ENCODE assay signal across 27 mouse cellular contexts in the genomic region with DNA sequence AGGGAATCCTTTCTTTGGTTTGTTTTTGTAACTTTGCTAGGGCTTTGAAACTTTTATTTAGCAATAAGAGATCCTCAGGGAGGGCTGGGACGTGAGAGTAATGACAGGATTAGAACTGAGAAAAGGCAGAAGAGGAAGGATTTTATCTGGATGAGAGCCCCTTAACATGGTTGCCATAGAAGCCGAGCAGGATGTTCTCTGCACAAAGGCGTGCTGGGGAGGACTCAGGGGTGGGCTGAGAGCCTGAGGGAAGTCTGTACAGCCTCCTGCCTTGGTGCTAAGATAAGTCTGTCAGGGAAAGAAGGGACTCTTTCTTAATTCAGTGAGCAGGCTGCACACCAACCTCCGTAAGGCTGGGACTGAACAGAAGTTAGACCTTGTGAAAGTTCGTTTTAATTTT. TPM values are rescaled to one million over a fixed set of nuclear protein-coding genes. Genes with fewer than 3 reads are reported as not detected.
DNase-seq lines count a peak whose midpoint lies in the region; ATAC-seq lines count a peak whose summit lies in the region.
"Had no signal": no experiment of that assay in that cellular context is flagged by ENCODE, and none has a peak within 500 bp of the region (broad histone marks: within the 10 kb centered on the region; RNA-seq: fewer than 3 reads in every experiment).

No protein-coding gene starts in this region.

- ATAC-seq in heart, embryonic 13.5 days (ENCODE audit: extremely low read depth, insufficient number of reproducible peaks, low FRiP score, low TSS enrichment): no peak
- ATAC-seq in intestine, embryonic 14.5 days (replicated peaks; ENCODE audit: low FRiP score, low TSS enrichment, low read depth): no peak
- no peak for ATAC-seq in intestine, embryonic 16.5 days
- ATAC-seq: forebrain, embryonic 15.5 days; liver, postnatal 0 days; Patski had no signal

- no peak for DNase-seq in heart, postnatal 25 days (ENCODE audit: low spot score)
- DNase-seq in intestine, embryonic 14.5 days (ENCODE audit: low spot score): no peak
- DNase-seq in right cerebral cortex, postnatal 10 days (ENCODE audit: low spot score in 2 of 2): peak; percentile 56 to 59
- DNase-seq in right cerebral cortex, postnatal 36 days (ENCODE audit: low spot score in 2 of 2): no peak
- no peak for DNase-seq in limb, embryonic 10.5 days (ENCODE audit: low spot score)
- DNase-seq: adrenal gland, adult 8-10 months; cerebellum, adult 9-11 months; kidney, adult 18-20 months; left cerebral cortex, postnatal 4 days; liver, postnatal 0 days; lung, postnatal 14 days; thymus, adult 18-20 months; thymus, postnatal 4 days had no signal

- peak overlapping the region; percentile 37 for H3K9ac ChIP-seq in heart, embryonic 13.5 days
- H3K9ac ChIP-seq in intestine, embryonic 14.5 days (ENCODE audit: low read length): no peak overlapping the region
- no peak overlapping the region for H3K9ac ChIP-seq in intestine, embryonic 16.5 days (ENCODE audit: low read depth, low read length)
- H3K9ac ChIP-seq: embryonic facial prominence, embryonic 13.5 days; forebrain, embryonic 15.5 days; hindbrain, embryonic 13.5 days; liver, postnatal 0 days; neural tube, embryonic 12.5 days had no signal

- no peak overlapping the region for H3K4me3 ChIP-seq in heart, embryonic 13.5 days
- no peak overlapping the region for H3K4me3 ChIP-seq in intestine, embryonic 14.5 days (ENCODE audit: low read depth, low read length)
- no peak overlapping the region for H3K4me3 ChIP-seq in intestine, embryonic 16.5 days (ENCODE audit: low read length)
- no peak overlapping the region for H3K4me3 ChIP-seq in limb, embryonic 10.5 days
- H3K4me3 ChIP-seq: embryonic facial prominence, embryonic 13.5 days; forebrain, embryonic 15.5 days; hindbrain, embryonic 13.5 days; neural tube, embryonic 12.5 days had no signal

- intact Hi-C loops in heart, postnatal 25 days (cut with DNase I): no loop called here

- 25% methylated on average over 5 of the region's 5 CpGs for WGBS in heart, embryonic 13.5 days
- WGBS in intestine, embryonic 14.5 days: 47% methylated on average over 5 of the region's 5 CpGs
- WGBS in intestine, embryonic 16.5 days: 44% methylated on average over 5 of the region's 5 CpGs
- 67% methylated on average over 5 of the region's 5 CpGs for WGBS in limb, embryonic 10.5 days

- H3K4me1 ChIP-seq in heart, embryonic 13.5 days: peaks cover 20% of the 10 kb centered on the region
- no peaks in the 10 kb centered on the region for H3K4me1 ChIP-seq in intestine, embryonic 14.5 days (replicated peaks; ENCODE audit: control insufficient read depth, insufficient read depth, low read length)
- peaks cover 3% of the 10 kb centered on the region for H3K4me1 ChIP-seq in intestine, embryonic 16.5 days (ENCODE audit: control insufficient read depth, insufficient read depth, low read length)
- H3K4me1 ChIP-seq in limb, embryonic 10.5 days: peaks cover 1% of the 10 kb centered on the region
- H3K4me1 ChIP-seq: embryonic facial prominence, embryonic 13.5 days; neural tube, embryonic 12.5 days had no signal

- no peaks in the 10 kb centered on the region for H3K9me3 ChIP-seq in heart, embryonic 13.5 days
- H3K9me3 ChIP-seq in intestine, embryonic 14.5 days (ENCODE audit: control insufficient read depth, low read length): no peaks in the 10 kb centered on the region
- H3K9me3 ChIP-seq in intestine, embryonic 16.5 days (ENCODE audit: control insufficient read depth, low read length): no peaks in the 10 kb centered on the region
- no peaks in the 10 kb centered on the region for H3K9me3 ChIP-seq in limb, embryonic 10.5 days (replicated peaks)
- H3K9me3 ChIP-seq: embryonic facial prominence, embryonic 13.5 days; forebrain, embryonic 15.5 days; hindbrain, embryonic 13.5 days; neural tube, embryonic 12.5 days had no signal

- H3K27ac ChIP-seq in heart, embryonic 13.5 days (replicated peaks): peak overlapping the region; percentile 48
- H3K27ac ChIP-seq in intestine, embryonic 14.5 days (ENCODE audit: low read depth): peak overlapping the region; percentile 47; the same call in 1 of the 2 replicates
- no peak overlapping the region for H3K27ac ChIP-seq in intestine, embryonic 16.5 days (ENCODE audit: low read length)
- no peak overlapping the region for H3K27ac ChIP-seq in limb, embryonic 10.5 days
- H3K27ac ChIP-seq: embryonic facial prominence, embryonic 13.5 days; forebrain, embryonic 15.5 days; hindbrain, embryonic 13.5 days; kidney, postnatal 0 days; neural tube, embryonic 12.5 days had no signal

- H3K4me2 ChIP-seq in heart, embryonic 13.5 days: no peak overlapping the region
- H3K4me2 ChIP-seq in intestine, embryonic 14.5 days (ENCODE audit: low read length): no peak overlapping the region
- H3K4me2 ChIP-seq in intestine, embryonic 16.5 days (ENCODE audit: low read depth, low read length): no peak overlapping the region
- H3K4me2 ChIP-seq: embryonic facial prominence, embryonic 13.5 days; forebrain, embryonic 15.5 days; hindbrain, embryonic 13.5 days; neural tube, embryonic 12.5 days had no signal

- no peaks in the 10 kb centered on the region for H3K36me3 ChIP-seq in heart, embryonic 13.5 days
- no peaks in the 10 kb centered on the region for H3K36me3 ChIP-seq in intestine, embryonic 14.5 days (ENCODE audit: control insufficient read depth, insufficient read depth, low read length)
- no peaks in the 10 kb centered on the region for H3K36me3 ChIP-seq in intestine, embryonic 16.5 days (ENCODE audit: control insufficient read depth, insufficient read depth, low read length)
- no peaks in the 10 kb centered on the region for H3K36me3 ChIP-seq in limb, embryonic 10.5 days
- H3K36me3 ChIP-seq: embryonic facial prominence, embryonic 13.5 days; forebrain, embryonic 15.5 days; hindbrain, embryonic 13.5 days; neural tube, embryonic 12.5 days had no signal

- H3K27me3 ChIP-seq in heart, embryonic 13.5 days (replicated peaks): peaks cover 7% of the 10 kb centered on the region
- H3K27me3 ChIP-seq in intestine, embryonic 14.5 days (replicated peaks; ENCODE audit: control insufficient read depth, insufficient read depth, low read length): no peaks in the 10 kb centered on the region
- no peaks in the 10 kb centered on the region for H3K27me3 ChIP-seq in intestine, embryonic 16.5 days (replicated peaks; ENCODE audit: control insufficient read depth, insufficient read depth, low read length)
- no peaks in the 10 kb centered on the region for H3K27me3 ChIP-seq in limb, embryonic 10.5 days (ENCODE audit: low read depth, poor library complexity, severe bottlenecking)
- H3K27me3 ChIP-seq: embryonic facial prominence, embryonic 13.5 days; forebrain, embryonic 15.5 days; hindbrain, embryonic 13.5 days; neural tube, embryonic 12.5 days had no signal

RNA-seq across cellular contexts. Expression of a gene that starts 1.9 kb away (rescaled TPM):
- 0.11 TPM in 1 of 2 replicates, not detected in the other for polyA plus RNA-seq in heart, embryonic 13.5 days (2015; fragmentation: Nextera tagmentation; extraction: Ambion mirVana)
- total RNA-seq in heart, postnatal 25 days (2021): under 1 TPM in 1 of 2 experiments, not detected in 1; 0.08 TPM
- 0.07 TPM in 1 of 2 replicates, not detected in the other for polyA plus RNA-seq in intestine, embryonic 14.5 days (2014; fragmentation: Nextera tagmentation; extraction: Ambion mirVana)
- 0.05 and 0.11 TPM in 2 replicates for polyA plus RNA-seq in intestine, embryonic 16.5 days (2015; fragmentation: Nextera tagmentation; extraction: Ambion mirVana)
- polyA plus RNA-seq in limb, embryonic 10.5 days (2016; fragmentation: Nextera tagmentation; extraction: Ambion mirVana): 0.08 TPM in 2 replicates
- total RNA-seq: gastrocnemius, adult 18-20 months; liver, adult 2 months had no signal
- polyA plus RNA-seq: kidney, postnatal 0 days; liver, adult 2 months; liver, postnatal 0 days; neural tube, embryonic 12.5 days had no signal

RNA-seq across cellular contexts. Expression of a gene that starts 14.0 kb away (rescaled TPM):
- polyA plus RNA-seq in heart, embryonic 13.5 days (2015; fragmentation: Nextera tagmentation; extraction: Ambion mirVana): 18.8 and 19.9 TPM in 2 replicates
- total RNA-seq in heart, postnatal 25 days (2021): 1 to 10 TPM; 5.7 to 6.2 TPM
- polyA plus RNA-seq in intestine, embryonic 14.5 days (2014; fragmentation: Nextera tagmentation; extraction: Ambion mirVana): 29.7 and 32.4 TPM in 2 replicates
- polyA plus RNA-seq in intestine, embryonic 16.5 days (2015; fragmentation: Nextera tagmentation; extraction: Ambion mirVana): 25.6 and 29.4 TPM in 2 replicates
- polyA plus RNA-seq in limb, embryonic 10.5 days (2016; fragmentation: Nextera tagmentation; extraction: Ambion mirVana): 46.8 and 62.9 TPM in 2 replicates

RNA-seq across cellular contexts. Expression of a gene that starts 14.6 kb away (rescaled TPM):
- polyA plus RNA-seq in heart, embryonic 13.5 days (2015; fragmentation: Nextera tagmentation; extraction: Ambion mirVana): 0.08 TPM in 1 of 2 replicates, not detected in the other
- not detected for total RNA-seq in heart, postnatal 25 days (2021)
- polyA plus RNA-seq in intestine, embryonic 14.5 days (2014; fragmentation: Nextera tagmentation; extraction: Ambion mirVana): not detected in 2 replicates
- polyA plus RNA-seq in intestine, embryonic 16.5 days (2015; fragmentation: Nextera tagmentation; extraction: Ambion mirVana): not detected in 2 replicates
- polyA plus RNA-seq in limb, embryonic 10.5 days (2016; fragmentation: Nextera tagmentation; extraction: Ambion mirVana): not detected in 2 replicates
- total RNA-seq: adrenal gland, adult 8-10 months; gastrocnemius, adult 18-20 months; layer of hippocampus, adult 18-20 months; liver, adult 2 months; megakaryocyte, adult 5-6 weeks; monocyte, adult 5-6 weeks had no signal
- polyA plus RNA-seq: cortical plate, adult 2 months; embryonic facial prominence, embryonic 13.5 days; hindbrain, embryonic 13.5 days; kidney, postnatal 0 days; liver, adult 2 months; liver, postnatal 0 days; neural tube, embryonic 12.5 days had no signal

RNA-seq across cellular contexts. Expression of a gene that starts 39.4 kb away (rescaled TPM):
- 0.15 TPM in 1 of 2 replicates, not detected in the other for polyA plus RNA-seq in heart, embryonic 13.5 days (2015; fragmentation: Nextera tagmentation; extraction: Ambion mirVana)
- total RNA-seq in heart, postnatal 25 days (2021): not detected
- polyA plus RNA-seq in intestine, embryonic 14.5 days (2014; fragmentation: Nextera tagmentation; extraction: Ambion mirVana): 7.9 TPM in 2 replicates
- polyA plus RNA-seq in intestine, embryonic 16.5 days (2015; fragmentation: Nextera tagmentation; extraction: Ambion mirVana): 111 and 159 TPM in 2 replicates
- not detected in 2 replicates for polyA plus RNA-seq in limb, embryonic 10.5 days (2016; fragmentation: Nextera tagmentation; extraction: Ambion mirVana)
- total RNA-seq: gastrocnemius, adult 18-20 months; layer of hippocampus, adult 18-20 months; left cerebral cortex, postnatal 4 days; liver, adult 2 months; megakaryocyte, adult 5-6 weeks; monocyte, adult 5-6 weeks had no signal
- polyA plus RNA-seq: cortical plate, adult 2 months; embryonic facial prominence, embryonic 13.5 days; forebrain, embryonic 15.5 days; hindbrain, embryonic 13.5 days; liver, adult 2 months; liver, postnatal 0 days; neural tube, embryonic 12.5 days; Patski had no signal

RNA-seq across cellular contexts. Expression of a gene that starts 40.0 kb away (rescaled TPM):
- polyA plus RNA-seq in heart, embryonic 13.5 days (2015; fragmentation: Nextera tagmentation; extraction: Ambion mirVana): 30.3 TPM in 2 replicates
- 100 to 1,000 TPM; 213 to 229 TPM for total RNA-seq in heart, postnatal 25 days (2021)
- polyA plus RNA-seq in intestine, embryonic 14.5 days (2014; fragmentation: Nextera tagmentation; extraction: Ambion mirVana): 45.5 TPM in 2 replicates
- 32.1 and 35.0 TPM in 2 replicates for polyA plus RNA-seq in intestine, embryonic 16.5 days (2015; fragmentation: Nextera tagmentation; extraction: Ambion mirVana)
- polyA plus RNA-seq in limb, embryonic 10.5 days (2016; fragmentation: Nextera tagmentation; extraction: Ambion mirVana): 47.2 and 51.5 TPM in 2 replicates

Comparison
In these comparisons a context has a peak if more than half of its experiments do, and no peak if none do; other contexts are left out.
1. H3K27ac ChIP-seq: peak in heart, embryonic 13.5 days (single experiment) and intestine, embryonic 14.5 days (single experiment); none in intestine, embryonic 16.5 days (single experiment) and limb, embryonic 10.5 days (single experiment).
2. DNase-seq: peak in right cerebral cortex, postnatal 10 days (2 of 2); none in heart, postnatal 25 days (single experiment), intestine, embryonic 14.5 days (single experiment), right cerebral cortex, postnatal 36 days (0 of 2) and limb, embryonic 10.5 days (single experiment).